Mouse (Mus musculus) fat pad, adult 2 months (tissue): ENCODE results near the gene H2-DMb2.
"Not testable (repeated sequence)": the region's sequence is repeated elsewhere in the genome, so short reads cannot be mapped to it uniquely, and the experiment has no call there.

Experiments used
- DNase-seq: peaks from one replicate; pipeline ENCODE4 v3.0.0-alpha.2; 2011; ENCODE audit warnings: low read depth, low spot score; ENCODE audit errors: extremely low read depth

The H2-DMb2 gene

DNA sequence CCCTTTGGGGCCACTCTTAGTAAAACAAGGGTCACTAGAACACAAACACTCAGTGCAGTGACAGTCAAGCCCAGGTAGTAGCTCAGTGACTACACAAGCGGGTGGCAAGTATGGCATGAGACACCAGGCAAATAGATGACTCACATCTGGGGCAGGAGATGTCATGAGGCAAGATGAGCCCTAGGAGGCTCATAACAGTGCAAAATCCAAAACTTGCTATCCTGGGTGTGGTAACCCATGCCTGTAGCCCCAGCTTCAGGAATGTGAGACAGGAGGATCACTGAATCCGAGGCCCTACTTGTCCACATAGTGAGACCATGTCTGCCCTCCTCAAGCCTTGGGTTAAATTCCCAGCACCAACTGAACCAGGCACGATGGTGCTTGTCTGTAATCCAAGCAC lies 8.7 kb upstream of the H2-DMb2 start:
- no peak for DNase-seq

- DNase-seq, result peak; percentile 79
Observed at GRCm38 (mm10) chr17:34135297-34136224, 7.5 kb upstream of the H2-DMb2 start.

DNA sequence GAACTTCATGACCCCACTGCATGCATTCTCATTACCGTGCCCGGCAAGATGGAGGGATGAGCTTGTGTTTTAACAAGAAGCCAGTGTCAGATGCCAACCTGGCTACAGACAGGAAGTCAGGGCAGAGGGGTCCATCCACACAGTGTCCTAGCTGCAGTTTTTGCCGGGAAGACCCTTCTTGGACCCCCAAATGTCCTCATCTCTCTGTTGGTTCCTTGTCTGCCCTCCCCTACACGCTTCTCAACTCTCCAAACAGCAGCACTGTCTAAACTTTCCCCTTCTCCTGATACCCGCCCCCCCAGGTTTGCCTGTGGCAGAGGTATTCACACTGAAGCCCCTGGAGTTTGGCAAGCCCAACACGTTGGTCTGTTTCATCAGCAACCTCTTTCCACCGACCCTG lies 5.5 kb upstream of the H2-DMb2 start:
- DNase-seq, result no peak

GRCm38 (mm10) chr17:34138655-34139054 lies 4.5 kb upstream of the H2-DMb2 start:
- no peak for DNase-seq

GRCm38 (mm10) chr17:34139416-34139815 lies 3.7 kb upstream of the H2-DMb2 start:
- DNase-seq, result no peak

DNA sequence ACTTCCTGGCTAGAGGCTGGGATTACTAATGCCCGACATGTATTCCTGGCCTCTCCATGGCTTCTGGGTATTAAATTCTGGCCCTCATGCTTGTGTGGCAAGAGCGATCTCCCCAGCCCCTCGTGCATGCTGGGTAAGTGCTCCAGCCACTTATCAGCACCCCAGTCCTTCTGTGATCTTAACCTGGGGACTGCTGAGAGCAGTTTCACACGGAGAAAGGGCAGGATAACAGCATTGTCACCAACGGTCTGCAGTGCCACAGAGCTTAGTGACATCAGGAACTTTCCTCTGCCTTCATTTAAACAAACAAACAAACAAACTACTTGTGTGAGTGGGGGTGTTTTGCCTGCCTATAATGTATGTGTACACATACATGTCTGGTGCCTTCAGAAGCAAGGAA lies 2.9 kb upstream of the H2-DMb2 start:
- DNase-seq, result no peak

DNA sequence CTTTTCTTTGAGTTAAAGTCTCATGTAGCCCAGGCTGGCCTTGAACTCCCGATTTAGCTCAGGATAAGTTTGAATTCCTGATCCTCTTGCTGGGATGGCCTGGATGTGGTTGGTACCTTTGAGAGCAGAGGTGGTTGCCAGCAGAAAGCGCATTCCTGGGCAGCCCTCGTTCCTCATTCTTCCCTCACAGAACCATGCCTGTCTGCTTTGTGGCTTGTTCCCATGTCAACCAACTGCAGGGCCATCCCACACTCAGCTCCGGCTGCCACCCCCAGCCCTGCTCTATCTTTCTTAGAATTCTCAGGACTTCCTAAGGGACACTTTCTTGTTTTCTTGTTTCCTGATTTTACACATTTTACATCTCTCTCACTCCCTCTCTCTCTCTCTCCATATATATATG lies 1.7 kb upstream of the H2-DMb2 start:
- DNase-seq, result no peak

DNA sequence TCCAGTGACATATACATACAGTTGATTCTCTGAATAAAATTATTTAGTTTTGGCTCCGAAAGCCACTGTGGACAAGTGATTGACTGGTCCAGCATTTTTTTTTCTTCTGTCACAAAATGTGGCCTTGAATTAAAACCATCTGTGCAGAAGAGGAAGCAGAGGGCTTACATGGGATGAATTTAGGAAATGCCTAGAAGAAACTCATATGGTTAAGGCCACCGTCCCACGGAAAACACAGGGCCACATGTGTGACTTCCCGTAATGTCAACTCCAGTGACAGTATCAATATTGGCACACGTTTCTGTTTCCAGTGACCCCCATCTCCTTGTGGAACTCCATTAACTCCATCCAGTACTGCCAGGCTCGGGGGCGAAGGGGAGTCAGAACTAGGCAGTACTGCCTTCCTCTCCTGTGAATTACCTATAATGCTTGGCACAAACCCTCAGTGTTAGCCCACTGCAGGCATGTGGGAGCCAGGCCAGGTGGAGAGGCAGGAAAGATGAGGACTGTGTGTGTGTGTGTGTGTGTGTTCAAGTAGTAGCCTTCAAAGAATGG lies 574 bp upstream of the H2-DMb2 start:
- DNase-seq, result no peak

GRCm38 (mm10) chr17:34143461-34143860 lies 354 bp downstream of the H2-DMb2 start:
- DNase-seq, result no peak

GRCm38 (mm10) chr17:34144221-34144620 lies 1.1 kb downstream of the H2-DMb2 start:
- not testable (repeated sequence) for DNase-seq

DNA sequence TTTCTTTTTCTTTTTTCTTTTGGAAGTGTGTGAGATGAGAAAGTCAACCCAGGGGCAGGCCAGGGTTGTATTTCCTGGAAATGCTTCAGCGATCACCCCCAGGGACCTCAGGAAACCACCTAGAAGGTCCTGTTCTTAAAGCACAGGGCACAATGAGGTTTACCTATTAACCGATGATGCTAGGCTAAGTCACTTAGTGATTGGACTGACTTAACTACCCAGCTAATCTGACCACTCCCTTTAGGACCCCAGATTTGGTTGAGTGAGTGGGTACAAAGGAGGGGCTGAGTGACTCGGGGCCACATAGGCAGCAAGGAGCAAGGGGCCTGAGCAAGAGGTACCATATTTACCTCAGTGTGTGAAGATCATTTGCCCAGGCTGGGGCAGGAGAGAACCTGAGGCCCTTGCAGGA lies 1.9 kb downstream of the H2-DMb2 start:
- DNase-seq, result no peak

DNA sequence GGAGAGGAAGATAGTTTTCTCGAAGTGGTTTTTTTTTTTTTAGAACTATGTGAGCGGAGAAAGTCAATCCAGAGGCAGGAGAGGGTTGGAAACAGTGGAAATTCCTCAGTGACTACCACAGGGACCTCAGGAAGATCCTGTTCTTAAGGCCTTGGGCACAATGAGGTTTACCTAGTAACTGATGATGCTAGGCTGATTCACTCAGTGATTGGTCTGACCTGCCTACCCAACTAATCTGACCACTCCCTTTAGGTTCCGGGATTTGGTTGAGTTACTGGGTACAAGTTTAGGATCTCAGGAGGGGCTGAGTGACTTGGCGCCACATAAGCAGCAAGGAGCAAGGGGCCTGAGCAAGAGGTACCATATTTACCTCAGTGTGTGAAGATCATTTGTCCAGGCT lies 9.8 kb downstream of the H2-DMb2 start, which contains the start of gene H2-DMb1:
H2-DMb1 (plus strand) TSS at position 150 of the 400 bp plus-strand sequence.
- no peak for DNase-seq

- no peak for DNase-seq
Observed at GRCm38 (mm10) chr17:34155534-34155933, 12.4 kb downstream of the H2-DMb2 start.

- no peak for DNase-seq
Observed at GRCm38 (mm10) chr17:34164202-34164895, 21.2 kb downstream of the H2-DMb2 start.

- no peak for DNase-seq
Observed at GRCm38 (mm10) chr17:34165033-34165730, 22.1 kb downstream of the H2-DMb2 start.

DNA sequence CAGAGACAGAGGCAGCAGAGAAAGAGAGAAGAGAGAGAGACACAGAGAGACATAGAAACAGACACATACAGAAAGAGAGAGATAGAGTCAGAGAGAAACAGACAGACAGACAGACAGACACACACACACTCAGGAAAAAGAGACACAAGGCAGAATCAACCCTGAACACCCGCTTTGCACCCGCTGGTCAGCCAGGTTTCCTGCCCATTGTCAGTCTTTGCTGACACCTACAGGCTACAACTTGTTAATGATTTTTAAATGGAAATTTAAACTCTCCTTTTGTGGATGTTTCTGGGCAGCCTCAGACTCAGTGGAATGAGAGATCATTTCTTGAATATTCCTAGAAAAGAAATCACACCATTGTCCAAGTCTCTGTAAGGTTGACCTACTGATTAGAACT lies 26.2 kb downstream of the H2-DMb2 start:
- no peak for DNase-seq

GRCm38 (mm10) chr17:34170487-34170876 lies 27.4 kb downstream of the H2-DMb2 start:
- DNase-seq, result no peak

DNA sequence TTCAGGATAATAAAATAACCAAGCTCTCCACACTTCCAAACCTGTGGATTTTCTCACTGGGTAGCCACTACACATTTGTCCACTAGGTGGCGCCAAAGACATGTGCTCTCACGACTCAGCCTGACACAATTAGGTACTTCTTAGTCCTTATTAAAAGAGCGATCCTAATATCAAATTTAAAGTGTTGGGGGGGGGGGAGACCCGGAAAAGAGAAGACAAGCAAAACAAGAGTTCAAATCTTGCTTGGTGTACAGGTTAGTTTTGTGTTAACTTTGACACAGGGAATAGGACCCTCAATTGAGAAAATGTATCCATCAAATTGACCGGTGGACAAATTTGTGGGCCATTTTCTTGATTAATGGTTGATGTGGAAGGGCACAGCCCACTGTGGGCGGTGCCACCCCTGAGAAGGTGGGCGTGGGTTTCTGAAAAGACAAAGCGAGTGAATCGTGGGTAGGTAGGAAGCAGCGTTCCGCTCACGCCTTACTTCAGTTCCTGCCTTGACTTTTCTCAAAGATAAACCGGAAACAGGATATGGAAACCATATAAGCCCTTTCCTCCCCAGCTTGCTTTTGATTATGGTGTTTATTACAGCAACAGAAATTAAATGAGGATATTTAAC lies 27.9 kb downstream of the H2-DMb2 start:
- DNase-seq, result no peak

DNA sequence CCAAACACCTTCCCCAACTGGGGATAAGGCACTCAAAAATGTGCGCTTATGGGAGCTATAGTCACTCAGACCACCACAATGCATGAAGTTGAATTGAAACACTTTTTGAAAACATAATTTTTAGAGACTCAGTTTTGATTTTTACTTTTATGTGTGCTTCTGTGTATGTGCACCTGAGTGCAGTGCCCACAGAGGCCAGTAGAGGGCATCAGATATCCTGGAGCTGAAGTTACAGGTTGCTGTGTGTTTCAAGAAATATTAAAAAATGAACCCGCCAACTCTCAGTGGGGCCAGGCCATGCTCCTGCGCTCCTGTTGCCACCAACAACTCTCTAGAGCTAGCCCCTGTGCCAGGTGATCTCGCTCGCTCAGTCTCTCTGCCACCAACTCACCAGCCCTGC lies 29.4 kb downstream of the H2-DMb2 start:
- no peak for DNase-seq

GRCm38 (mm10) chr17:34174075-34174474 lies 31.0 kb downstream of the H2-DMb2 start:
- no peak for DNase-seq

DNA sequence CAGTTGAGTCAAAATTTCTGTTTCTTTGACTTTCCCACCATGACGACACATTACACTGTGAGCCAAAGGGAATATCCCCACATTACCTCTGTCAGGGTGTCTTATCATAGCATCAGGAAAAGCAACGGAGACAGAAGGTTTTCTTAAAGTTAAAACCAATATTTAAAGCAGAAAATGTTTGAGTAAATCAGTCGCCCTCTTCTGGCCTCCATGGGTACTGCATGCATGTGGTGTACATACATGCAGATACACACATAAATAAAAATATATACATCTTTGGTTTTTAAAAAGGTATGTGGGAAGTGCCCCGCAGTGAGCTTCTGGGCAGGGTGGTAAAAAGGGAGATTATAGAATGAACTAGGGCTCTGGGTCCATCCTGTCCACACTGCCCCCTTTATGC lies 34.1 kb downstream of the H2-DMb2 start:
- DNase-seq, result no peak
